22 mouse cellular contexts compared by ENCODE assay signal in the genomic region with DNA sequence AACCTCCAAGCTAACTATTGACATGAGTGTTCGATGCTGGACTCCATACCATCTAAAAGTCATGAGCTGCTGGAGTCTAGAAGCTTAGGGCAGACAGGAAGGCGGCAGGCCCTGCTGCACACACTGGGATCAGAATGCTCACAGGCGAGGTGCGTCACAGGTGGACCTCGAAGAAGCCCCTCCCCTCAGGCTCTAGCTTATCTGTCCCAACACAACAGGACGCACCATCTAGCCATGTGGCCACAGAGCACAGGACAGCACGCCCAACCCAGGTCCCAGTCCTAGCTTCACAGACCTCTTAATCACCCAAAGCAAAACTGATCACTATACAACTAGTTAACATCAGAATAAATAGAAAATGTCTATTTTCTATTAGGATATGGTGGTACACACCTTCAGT. TPM values are rescaled to one million over a fixed set of nuclear protein-coding genes. Genes with fewer than 3 reads are reported as not detected.
DNase-seq lines count a peak whose midpoint lies in the region; ATAC-seq lines count a peak whose summit lies in the region.
"Had no signal": no experiment of that assay in that cellular context is flagged by ENCODE, and none has a peak within 500 bp of the region (broad histone marks: within the 10 kb centered on the region; RNA-seq: fewer than 3 reads in every experiment).

No protein-coding gene starts in this region.

- no peak overlapping the region for H3K4me2 ChIP-seq in midbrain, embryonic 12.5 days (replicated peaks)
- no peak overlapping the region for H3K4me2 ChIP-seq in midbrain, embryonic 13.5 days (replicated peaks)
- H3K4me2 ChIP-seq in liver, embryonic 16.5 days (ENCODE audit: low read depth, low read length) = no peak overlapping the region
- H3K4me2 ChIP-seq: hindbrain, embryonic 14.5 days; limb, embryonic 13.5 days; neural tube, embryonic 12.5 days had no signal

- H3K4me1 ChIP-seq in midbrain, embryonic 12.5 days = peaks cover 29% of the 10 kb centered on the region
- H3K4me1 ChIP-seq in midbrain, embryonic 13.5 days (replicated peaks) = peaks cover 39% of the 10 kb centered on the region
- peaks cover 37% of the 10 kb centered on the region for H3K4me1 ChIP-seq in liver, embryonic 16.5 days (ENCODE audit: control insufficient read depth, low read depth, low read length)

- no peak for ATAC-seq in midbrain, embryonic 12.5 days (ENCODE audit: low FRiP score, low read depth)
- no peak for ATAC-seq in midbrain, embryonic 13.5 days
- ATAC-seq in erythroid progenitor cell, adult 5-6 weeks (replicated peaks; ENCODE audit: low FRiP score, poor library complexity, severe bottlenecking) = peak; percentile 51
- peak; percentile 35; the same call in 1 of the 2 replicates for ATAC-seq in liver, embryonic 16.5 days (ENCODE audit: low read depth)
- no peak for ATAC-seq in frontal cortex, adult (ENCODE audit: low TSS enrichment)

- H3K4me3 ChIP-seq in midbrain, embryonic 12.5 days = no peak overlapping the region
- no peak overlapping the region for H3K4me3 ChIP-seq in midbrain, embryonic 13.5 days (replicated peaks)
- no peak overlapping the region for H3K4me3 ChIP-seq in liver, embryonic 16.5 days (ENCODE audit: low read depth, low read length)
- H3K4me3 ChIP-seq: heart, adult 2 months; limb, embryonic 13.5 days; neural tube, embryonic 12.5 days had no signal

- H3K9me3 ChIP-seq in midbrain, embryonic 12.5 days = no peaks in the 10 kb centered on the region
- H3K9me3 ChIP-seq in midbrain, embryonic 13.5 days = no peaks in the 10 kb centered on the region
- H3K9me3 ChIP-seq in liver, embryonic 16.5 days (replicated peaks; ENCODE audit: control insufficient read depth, low read length) = no peaks in the 10 kb centered on the region
- H3K9me3 ChIP-seq: limb, embryonic 13.5 days; neural tube, embryonic 12.5 days had no signal

- no peak for DNase-seq in ovary, postnatal 36 days (ENCODE audit: low spot score)
- no peak for DNase-seq in gastrocnemius, adult 18-20 months (ENCODE audit: low spot score)
- DNase-seq: adrenal gland, adult 8-10 months; cerebellum, adult 11 months; cerebellum, postnatal 14 days; gastrocnemius, postnatal 14 days; heart, adult 2 months; kidney, adult 2 months; kidney, postnatal 4 days; right cerebral cortex, postnatal 4 days; thymus, adult 18-20 months had no signal

- H3K27ac ChIP-seq in midbrain, embryonic 12.5 days (replicated peaks) = no peak overlapping the region
- H3K27ac ChIP-seq in midbrain, embryonic 13.5 days = no peak overlapping the region
- H3K27ac ChIP-seq in liver, embryonic 16.5 days (ENCODE audit: low read length) = no peak overlapping the region
- H3K27ac ChIP-seq: heart, adult 2 months; hindbrain, embryonic 14.5 days; limb, embryonic 13.5 days; neural tube, embryonic 12.5 days had no signal

- 87% methylated on average over 7 of the region's 7 CpGs for WGBS in midbrain, embryonic 12.5 days
- WGBS in midbrain, embryonic 13.5 days = 92% methylated on average over 7 of the region's 7 CpGs
- WGBS in liver, embryonic 16.5 days (ENCODE audit: insufficient replicate concordance) = 22% methylated on average over 7 of the region's 7 CpGs

- H3K9ac ChIP-seq in midbrain, embryonic 12.5 days (replicated peaks) = 0 out of 2 replicates have a peak overlapping the region, but pooled peaks have one; percentile 6
- no peak overlapping the region for H3K9ac ChIP-seq in midbrain, embryonic 13.5 days (replicated peaks)
- H3K9ac ChIP-seq in liver, embryonic 16.5 days (ENCODE audit: low read depth, low read length) = no peak overlapping the region
- H3K9ac ChIP-seq: hindbrain, embryonic 14.5 days; neural tube, embryonic 12.5 days had no signal

- H3K27me3 ChIP-seq in midbrain, embryonic 12.5 days = no peaks in the 10 kb centered on the region
- no peaks in the 10 kb centered on the region for H3K27me3 ChIP-seq in midbrain, embryonic 13.5 days
- H3K27me3 ChIP-seq in liver, embryonic 16.5 days (ENCODE audit: control insufficient read depth, insufficient read depth, low read depth, low read length) = no peaks in the 10 kb centered on the region
- H3K27me3 ChIP-seq: limb, embryonic 13.5 days; neural tube, embryonic 12.5 days had no signal

- H3K36me3 ChIP-seq in midbrain, embryonic 12.5 days = peaks cover 39% of the 10 kb centered on the region
- peaks cover 39% of the 10 kb centered on the region for H3K36me3 ChIP-seq in midbrain, embryonic 13.5 days
- peaks cover 4% of the 10 kb centered on the region for H3K36me3 ChIP-seq in liver, embryonic 16.5 days (ENCODE audit: control insufficient read depth, insufficient read depth)

RNA-seq across cellular contexts. Expression of a gene that starts 4.4 kb away (rescaled TPM):
- 117 and 126 TPM in 2 replicates for polyA plus RNA-seq in midbrain, embryonic 12.5 days (2016; fragmentation: Nextera tagmentation; extraction: Ambion mirVana)
- 110 and 113 TPM in 2 replicates for polyA plus RNA-seq in midbrain, embryonic 13.5 days (2015; fragmentation: Nextera tagmentation; extraction: Ambion mirVana)
- total RNA-seq in erythroid progenitor cell, adult 5-6 weeks (2015; ENCODE audit: low replicate concordance) = 14.7 and 15.1 TPM in 2 replicates
- 23.9 and 36.2 TPM in 2 replicates for total RNA-seq in erythroid progenitor cell, adult 5-6 weeks (2017; ENCODE audit: low replicate concordance)
- polyA plus RNA-seq in liver, embryonic 16.5 days (2015; fragmentation: Nextera tagmentation; extraction: Ambion mirVana) = 21.8 and 24.4 TPM in 2 replicates
- total RNA-seq in gastrocnemius, adult 18-20 months (2021) = 10 to 100 TPM; 26.7 to 30.4 TPM

RNA-seq across cellular contexts. Expression of a gene that starts 42.7 kb away (rescaled TPM):
- 1.7 TPM in 2 replicates for polyA plus RNA-seq in midbrain, embryonic 12.5 days (2016; fragmentation: Nextera tagmentation; extraction: Ambion mirVana)
- polyA plus RNA-seq in midbrain, embryonic 13.5 days (2015; fragmentation: Nextera tagmentation; extraction: Ambion mirVana) = 4.1 and 4.2 TPM in 2 replicates
- not detected in 2 replicates for total RNA-seq in erythroid progenitor cell, adult 5-6 weeks (2015; ENCODE audit: low replicate concordance)
- total RNA-seq in erythroid progenitor cell, adult 5-6 weeks (2017; ENCODE audit: low replicate concordance) = not detected in 2 replicates
- polyA plus RNA-seq in liver, embryonic 16.5 days (2015; fragmentation: Nextera tagmentation; extraction: Ambion mirVana) = 0.06 and 0.22 TPM in 2 replicates
- total RNA-seq in gastrocnemius, adult 18-20 months (2021) = not detected
- total RNA-seq: gastrocnemius, postnatal 14 days; heart, adult 2 months; monocyte, adult 5-6 weeks had no signal

RNA-seq across cellular contexts. Expression of a gene that starts 57.6 kb away (rescaled TPM):
- not detected in 2 replicates for polyA plus RNA-seq in midbrain, embryonic 12.5 days (2016; fragmentation: Nextera tagmentation; extraction: Ambion mirVana)
- polyA plus RNA-seq in midbrain, embryonic 13.5 days (2015; fragmentation: Nextera tagmentation; extraction: Ambion mirVana) = 0.66 and 0.71 TPM in 2 replicates
- not detected in 2 replicates for total RNA-seq in erythroid progenitor cell, adult 5-6 weeks (2015; ENCODE audit: low replicate concordance)
- not detected in 2 replicates for total RNA-seq in erythroid progenitor cell, adult 5-6 weeks (2017; ENCODE audit: low replicate concordance)
- polyA plus RNA-seq in liver, embryonic 16.5 days (2015; fragmentation: Nextera tagmentation; extraction: Ambion mirVana) = 8.5 and 51.3 TPM in 2 replicates
- total RNA-seq in gastrocnemius, adult 18-20 months (2021) = not detected
- total RNA-seq: adrenal gland, adult 8-10 months; gastrocnemius, postnatal 14 days; heart, adult 2 months; layer of hippocampus, postnatal 10 days; monocyte, adult 5-6 weeks had no signal
- polyA plus RNA-seq: embryonic facial prominence, embryonic 11.5 days; hindbrain, embryonic 14.5 days; neural tube, embryonic 12.5 days had no signal

Comparison
In these comparisons a context has a peak if more than half of its experiments do, and no peak if none do; other contexts are left out.
1. ATAC-seq: peak in erythroid progenitor cell, adult 5-6 weeks (single experiment) and liver, embryonic 16.5 days (single experiment); none in midbrain, embryonic 12.5 days (single experiment), midbrain, embryonic 13.5 days (single experiment) and frontal cortex, adult (single experiment).